Mouse (Mus musculus): ENCODE data around the gene Gm14862.

Gm14862 gene

GRCm38 (mm10) chrX:9222412-9223221 is 34.1 kb downstream of the Gm14862 start:
- DNase-seq (ENCODE audit: low spot score in 2 of 2) = no peak

- DNase-seq (ENCODE audit: low spot score in 2 of 2) = no peak
Measured at GRCm38 (mm10) chrX:9221736-9222135, 35.0 kb downstream of the Gm14862 start.

- DNase-seq (ENCODE audit: low spot score in 2 of 2) = no peak
Measured at GRCm38 (mm10) chrX:9221206-9221605, 35.5 kb downstream of the Gm14862 start.

GRCm38 (mm10) chrX:9219570-9219969 is 37.1 kb downstream of the Gm14862 start:
- no peak for DNase-seq (ENCODE audit: low spot score in 2 of 2)

GRCm38 (mm10) chrX:9216244-9216643 is 40.5 kb downstream of the Gm14862 start:
- DNase-seq (ENCODE audit: low spot score in 2 of 2) = no peak

- no peak for DNase-seq (ENCODE audit: low spot score in 2 of 2)
Measured at GRCm38 (mm10) chrX:9205121-9205520, 51.6 kb downstream of the Gm14862 start.

GRCm38 (mm10) chrX:9202781-9203405 is 53.8 kb downstream of the Gm14862 start:
- DNase-seq (ENCODE audit: low spot score in 2 of 2) = no peak

- DNase-seq (ENCODE audit: low spot score in 2 of 2) = no peak
Measured at GRCm38 (mm10) chrX:9201954-9202353, 54.7 kb downstream of the Gm14862 start.
